Mouse (Mus musculus): Measurements from ENCODE around the gene Unc93b1.

Gene Unc93b1

GRCm38 (mm10) chr19:3935032-3935895, at the start of gene Unc93b1:
TSS of gene Unc93b1 (plus strand) at chr19:3935186.
- peak; percentile 86 to 95 for DNase-seq (ENCODE audit: inconsistent age in 2 of 2, low spot score in 1 of 2)

DNA sequence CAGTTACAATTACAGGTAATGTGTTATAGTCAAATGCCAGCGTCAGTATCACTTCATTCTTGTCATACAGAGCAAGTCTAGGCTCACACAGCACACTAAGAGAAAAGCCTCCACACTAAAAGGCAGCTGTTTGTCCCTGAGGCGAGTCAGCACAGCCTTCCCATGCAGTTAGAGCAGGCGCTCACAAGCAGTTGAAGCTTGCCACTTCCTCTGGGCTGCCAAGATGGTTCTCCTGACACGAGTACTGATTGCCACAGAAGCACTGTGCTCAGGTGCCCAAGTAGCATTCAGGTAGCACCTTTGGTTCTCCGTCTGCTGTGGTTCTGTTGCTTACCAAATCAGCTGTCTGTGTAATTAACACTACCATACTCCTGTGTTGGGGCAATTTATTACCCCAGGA, 45.9 kb upstream of the Unc93b1 start:
- no peak for DNase-seq (ENCODE audit: inconsistent age in 2 of 2, low spot score in 1 of 2)

- no peak for DNase-seq (ENCODE audit: inconsistent age in 2 of 2, low spot score in 1 of 2)
Measured at GRCm38 (mm10) chr19:3890181-3890580, 44.8 kb upstream of the Unc93b1 start.

DNA sequence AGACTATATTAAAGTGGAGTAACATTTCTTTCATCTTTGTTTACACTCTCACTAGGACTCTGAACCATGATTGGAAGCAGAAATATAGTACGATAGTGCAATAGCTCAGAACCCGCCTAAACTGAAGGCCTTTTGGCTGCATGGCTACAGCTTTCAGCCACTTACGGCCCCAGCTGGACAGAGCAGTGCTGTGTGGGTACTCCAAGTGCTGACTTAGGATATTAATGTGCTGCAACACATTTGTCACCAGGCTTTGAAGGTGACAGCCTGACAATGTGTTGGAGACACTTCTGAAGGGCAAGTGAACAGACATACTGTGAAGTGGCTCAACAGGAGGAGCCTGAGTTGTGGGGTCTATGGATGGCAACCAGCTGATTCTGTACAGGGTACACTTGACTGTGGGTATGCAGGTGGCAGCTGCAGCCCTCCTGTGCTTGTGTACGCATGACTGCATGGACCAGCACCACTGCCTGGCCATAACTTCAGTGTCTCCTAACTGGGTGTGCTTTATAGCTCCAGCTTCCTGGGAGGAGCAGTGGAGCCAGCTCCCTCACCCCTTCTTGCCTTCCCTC, 41.4 kb upstream of the Unc93b1 start:
- no peak for DNase-seq (ENCODE audit: inconsistent age in 2 of 2, low spot score in 1 of 2)

- DNase-seq (ENCODE audit: inconsistent age in 2 of 2, low spot score in 1 of 2) = no peak
Measured at GRCm38 (mm10) chr19:3894294-3894693, 40.7 kb upstream of the Unc93b1 start.

GRCm38 (mm10) chr19:3895171-3895631, 39.8 kb upstream of the Unc93b1 start:
- DNase-seq (ENCODE audit: inconsistent age in 2 of 2, low spot score in 1 of 2) = no peak

DNA sequence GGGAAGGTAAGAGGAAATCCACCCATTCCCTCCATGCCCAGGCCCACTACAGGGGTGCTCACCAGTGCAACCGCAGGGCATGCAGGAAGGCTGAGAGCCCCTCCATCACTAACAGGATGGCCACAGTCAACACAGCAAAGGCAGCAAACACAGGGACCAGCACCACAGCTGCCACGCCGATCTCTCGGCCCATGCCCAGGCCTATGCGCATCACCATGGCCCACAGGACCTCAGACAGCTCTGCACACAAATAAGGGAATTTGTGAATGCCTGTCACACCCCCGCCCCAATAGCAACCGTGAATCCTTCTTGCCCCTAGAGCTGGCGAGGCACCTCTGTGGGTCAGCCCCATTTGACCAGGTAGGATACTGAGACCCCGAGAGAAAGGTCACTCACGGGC, 38.8 kb upstream of the Unc93b1 start:
- no peak for DNase-seq (ENCODE audit: inconsistent age in 2 of 2, low spot score in 1 of 2)

DNA sequence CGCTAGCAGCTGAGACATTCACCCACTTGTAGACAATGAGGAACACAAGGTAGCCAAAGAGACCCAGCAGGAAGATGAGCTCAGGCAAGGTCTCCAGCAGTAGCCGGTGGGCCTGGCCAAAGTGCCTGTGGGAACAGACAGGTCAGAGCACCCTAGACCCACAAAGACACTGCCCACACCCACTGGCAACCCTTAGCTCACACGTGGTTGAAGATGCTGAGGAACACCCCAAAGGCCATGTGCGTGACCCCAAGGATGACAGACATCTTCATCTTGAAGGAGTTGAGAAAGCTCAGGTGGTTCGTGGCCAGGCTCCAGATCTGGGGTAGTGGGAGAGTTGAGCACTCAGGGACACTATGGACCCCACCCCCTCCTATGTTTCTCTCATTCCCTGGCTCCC, 37.4 kb upstream of the Unc93b1 start:
- no peak for DNase-seq (ENCODE audit: inconsistent age in 2 of 2, low spot score in 1 of 2)

DNA sequence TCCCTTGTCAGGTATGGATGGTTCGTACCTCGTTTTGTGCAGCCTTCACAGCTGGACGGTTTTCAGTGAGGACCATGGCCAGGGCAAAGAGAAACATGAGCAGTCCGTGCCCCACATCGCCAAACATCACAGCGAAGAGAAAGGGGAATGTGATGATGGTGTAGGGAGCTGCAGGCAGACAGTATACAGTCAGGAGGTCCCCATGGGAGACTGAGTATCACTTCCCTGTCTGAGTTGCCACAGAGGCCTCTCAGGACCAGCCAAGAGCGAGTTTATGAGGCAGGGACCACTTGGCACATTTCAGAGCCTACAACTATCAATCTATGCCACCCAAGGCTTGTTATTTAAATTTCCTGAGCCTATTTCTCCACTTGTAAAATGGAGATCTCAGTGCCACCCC, 36.0 kb upstream of the Unc93b1 start:
- no peak for DNase-seq (ENCODE audit: inconsistent age in 2 of 2, low spot score in 1 of 2)

- no peak for DNase-seq (ENCODE audit: inconsistent age in 2 of 2, low spot score in 1 of 2)
Measured at GRCm38 (mm10) chr19:3899618-3900017, 35.4 kb upstream of the Unc93b1 start.

DNA sequence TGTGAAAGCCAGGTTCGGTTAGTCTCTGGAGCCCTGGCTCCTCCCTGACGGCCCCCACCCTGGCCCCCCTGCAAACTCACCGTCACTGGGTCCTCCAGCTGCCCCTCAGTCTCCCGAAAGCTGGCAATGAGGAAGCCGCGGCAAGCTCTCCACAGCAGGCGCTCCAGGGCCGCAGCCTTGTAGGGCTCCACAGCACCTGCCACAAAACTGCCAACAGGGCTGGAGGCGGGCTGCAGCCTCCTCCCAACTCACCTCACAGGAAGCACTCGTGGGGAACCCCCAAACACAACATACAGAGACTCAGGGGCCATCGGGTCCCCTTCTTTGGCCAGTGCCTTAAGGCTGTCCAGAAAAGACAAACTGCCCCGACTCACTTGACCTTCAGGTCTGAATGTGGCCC, 32.0 kb upstream of the Unc93b1 start:
- no peak for DNase-seq (ENCODE audit: inconsistent age in 2 of 2, low spot score in 1 of 2)

GRCm38 (mm10) chr19:3903648-3904362, 31.2 kb upstream of the Unc93b1 start:
- DNase-seq (ENCODE audit: inconsistent age in 2 of 2, low spot score in 1 of 2) = peak in 1 of 2 experiments; percentile 56

DNA sequence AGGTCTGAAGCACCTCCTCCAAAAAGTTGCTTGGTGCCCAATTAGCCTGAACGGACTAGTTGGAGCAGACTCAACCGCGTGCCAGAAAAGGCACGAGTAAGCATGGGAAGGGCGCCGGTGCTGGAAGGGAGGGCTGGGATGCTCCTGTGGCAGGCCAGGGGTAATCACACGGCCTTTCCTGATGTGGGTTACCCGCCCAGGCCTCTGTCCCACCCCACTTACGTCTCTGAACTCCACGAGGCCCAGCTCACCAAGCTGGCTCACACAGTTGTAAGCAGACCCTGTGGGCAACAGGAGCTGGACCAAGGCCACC, 30.7 kb upstream of the Unc93b1 start:
- no peak for DNase-seq (ENCODE audit: inconsistent age in 2 of 2, low spot score in 1 of 2)

- peak in 1 of 2 experiments; percentile 85 for DNase-seq (ENCODE audit: inconsistent age in 2 of 2, low spot score in 1 of 2)
Measured at GRCm38 (mm10) chr19:3905261-3905969, 29.6 kb upstream of the Unc93b1 start.

GRCm38 (mm10) chr19:3906326-3906725, 28.7 kb upstream of the Unc93b1 start:
- DNase-seq (ENCODE audit: inconsistent age in 2 of 2, low spot score in 1 of 2) = no peak

GRCm38 (mm10) chr19:3906795-3907786, 27.9 kb upstream of the Unc93b1 start, which contains the start of gene Tcirg1:
TSS of gene Tcirg1 (minus strand) at chr19:3907133.
- peak; percentile 92 to 97 for DNase-seq (ENCODE audit: inconsistent age in 2 of 2, low spot score in 1 of 2)

GRCm38 (mm10) chr19:3907876-3908660, 26.9 kb upstream of the Unc93b1 start:
- peak in 1 of 2 experiments; percentile 64 for DNase-seq (ENCODE audit: inconsistent age in 2 of 2, low spot score in 1 of 2)

- DNase-seq (ENCODE audit: inconsistent age in 2 of 2, low spot score in 1 of 2) = peak; percentile 79 to 81
Measured at GRCm38 (mm10) chr19:3910206-3910605, 24.8 kb upstream of the Unc93b1 start.

Data from adrenal gland, adult (tissue).